Mouse (Mus musculus): Measurements from ENCODE around the gene Slc2a4. TPM values are rescaled to one million over a fixed set of nuclear protein-coding genes. Genes with fewer than 3 reads are reported as not detected.
"Not testable (repeated sequence)": the region's sequence is repeated elsewhere in the genome, so short reads cannot be mapped to it uniquely, and the experiment has no call there.

Gene Slc2a4
- polyA plus RNA-seq, 1 experiment from 2014 or later, result 14.9 TPM

DNA sequence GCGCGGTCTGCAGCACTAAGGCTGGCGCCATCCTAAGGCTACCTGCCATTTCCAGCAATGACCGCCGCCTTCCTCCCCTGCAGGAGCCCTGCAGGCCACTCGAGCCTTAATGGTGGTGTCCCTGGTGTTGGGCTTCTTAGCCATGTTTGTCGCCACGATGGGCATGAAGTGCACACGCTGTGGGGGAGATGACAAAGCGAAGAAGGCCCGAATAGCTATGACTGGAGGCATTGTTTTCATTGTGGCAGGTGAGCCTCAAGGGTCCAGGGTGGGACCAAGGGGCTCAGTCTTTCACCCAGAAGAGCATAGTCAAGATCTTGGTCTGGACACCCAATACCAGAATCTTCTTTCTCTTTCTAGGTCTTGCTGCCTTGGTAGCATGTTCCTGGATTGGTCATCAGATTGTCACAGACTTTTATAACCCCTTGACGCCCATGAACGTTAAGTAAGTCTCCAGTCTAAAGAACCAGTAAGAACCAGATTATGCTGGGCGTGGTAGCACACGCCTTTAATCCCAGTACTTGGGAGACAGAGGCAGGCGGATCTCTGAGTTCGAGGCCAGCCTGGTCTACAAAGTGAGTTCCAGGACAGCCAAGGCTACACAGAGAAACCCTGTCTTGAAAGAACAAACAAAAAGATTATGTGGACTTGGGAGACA, 19.0 kb upstream of the Slc2a4 start:
- Histone ChIP-seq H3K27me3 (replicated peaks) (peaks cover 69% of the 10 kb centered on the region), H3K36me3 (peaks cover 34% of the 10 kb centered on the region), H3K9me3 (replicated peaks) (no peaks in the 10 kb centered on the region), H3K27ac (no peak overlapping the region), H3K4me2 (peak overlapping the region; percentile 74), H3K4me1 (peaks cover 25% of the 10 kb centered on the region), H3K9ac (peak overlapping the region; percentile 39), H3K4me3 (peak overlapping the region; percentile 50)
- 31% methylated on average over 17 of the region's 17 CpGs for WGBS (ENCODE audit: insufficient replicate concordance)
- no peak for ATAC-seq

DNA sequence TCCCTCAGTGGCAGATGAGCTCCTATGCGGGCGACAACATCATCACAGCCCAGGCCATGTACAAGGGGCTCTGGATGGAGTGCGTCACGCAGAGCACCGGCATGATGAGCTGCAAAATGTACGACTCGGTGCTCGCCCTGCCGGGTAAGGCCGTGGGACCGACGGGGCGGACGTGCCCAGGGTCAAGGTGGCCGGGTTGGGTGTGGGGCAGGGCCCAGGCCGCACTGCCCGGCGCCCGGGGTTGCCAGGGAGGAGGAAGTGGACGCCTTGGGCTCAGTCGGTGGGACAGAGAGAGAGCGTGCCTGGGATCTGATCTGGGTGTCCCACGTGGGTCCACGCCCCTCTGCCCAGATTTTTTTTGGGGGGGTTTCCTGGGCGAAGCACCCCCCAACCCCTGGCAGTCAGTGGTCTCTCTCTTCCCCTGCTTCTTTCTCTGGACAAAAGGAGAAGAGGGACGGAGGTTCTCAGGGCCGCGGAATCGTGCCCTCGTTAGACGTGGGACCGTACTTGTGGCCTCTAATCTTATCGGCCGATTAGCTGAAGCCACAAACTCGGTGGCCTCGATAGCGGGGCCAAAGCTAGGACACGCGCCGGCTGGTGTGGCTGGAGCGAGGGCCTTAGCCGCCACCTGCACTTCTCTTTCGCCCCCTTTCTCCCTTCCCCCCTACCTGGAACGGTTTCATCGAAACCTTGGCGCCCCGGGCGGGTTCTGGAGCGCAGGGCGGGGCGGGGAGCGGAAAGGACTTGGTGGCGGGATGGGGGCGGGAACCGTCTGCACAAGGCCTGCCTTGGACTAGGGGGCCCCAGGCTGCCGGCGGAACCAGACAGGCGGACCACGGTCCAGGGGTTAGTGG, 18.2 kb upstream of the Slc2a4 start:
- Histone ChIP-seq H3K27ac (no peak overlapping the region), H3K27me3 (replicated peaks) (peaks cover 77% of the 10 kb centered on the region), H3K9me3 (replicated peaks) (no peaks in the 10 kb centered on the region), H3K4me3 (peak overlapping the region; percentile 50), H3K4me1 (peaks cover 25% of the 10 kb centered on the region), H3K36me3 (peaks cover 26% of the 10 kb centered on the region), H3K9ac (peak overlapping the region; percentile 39), H3K4me2 (peak overlapping the region; percentile 74)
- ATAC-seq, result peak; percentile 47
- 1% methylated on average over 58 of the region's 59 CpGs for WGBS (ENCODE audit: insufficient replicate concordance)

DNA sequence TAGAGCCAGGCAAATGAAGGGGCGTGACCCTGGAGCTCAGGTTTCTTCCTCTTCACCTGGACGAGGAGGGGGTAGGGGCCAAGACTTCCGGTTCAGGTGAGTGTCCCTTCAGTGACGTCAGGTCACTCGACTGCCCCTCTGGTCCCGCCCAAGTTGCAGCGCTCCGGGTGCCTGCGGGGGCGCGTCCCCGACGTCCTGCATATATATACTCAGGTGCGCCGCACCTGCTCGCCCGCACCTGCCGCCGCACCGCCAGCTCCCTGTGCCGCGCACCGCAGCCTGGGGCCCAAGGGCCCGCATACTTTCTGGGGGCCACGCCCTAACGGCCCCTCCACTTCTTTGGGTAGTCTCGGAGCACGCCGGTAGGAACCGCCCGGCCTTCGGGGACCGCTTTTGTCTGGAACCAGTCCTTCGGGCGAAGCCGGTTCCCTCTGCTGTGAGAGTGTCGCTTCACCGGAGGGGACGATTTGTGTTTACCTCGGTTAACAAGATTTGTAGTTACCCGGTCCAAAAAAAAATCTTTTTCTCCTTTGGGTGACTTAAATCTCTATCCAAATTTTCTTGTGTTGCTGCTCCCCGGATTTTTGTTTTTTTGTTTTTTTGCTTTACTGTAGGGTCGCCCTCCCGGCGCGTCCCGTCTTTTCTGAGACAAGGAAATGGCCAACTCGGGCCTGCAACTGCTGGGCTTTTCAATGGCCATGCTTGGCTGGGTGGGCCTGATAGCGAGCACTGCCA, 17.4 kb upstream of the Slc2a4 start:
- H3K4me1 ChIP-seq, result peaks cover 25% of the 10 kb centered on the region
- 3% methylated on average over 48 of the region's 49 CpGs for WGBS (ENCODE audit: insufficient replicate concordance)
- peaks cover 22% of the 10 kb centered on the region for H3K36me3 ChIP-seq
- H3K4me2 ChIP-seq, result peak overlapping the region; percentile 74
- peak overlapping the region; percentile 50 for H3K4me3 ChIP-seq
- no peaks in the 10 kb centered on the region for H3K9me3 ChIP-seq (replicated peaks)
- ATAC-seq, result no peak
- H3K27ac ChIP-seq, result no peak overlapping the region
- H3K9ac ChIP-seq, result no peak overlapping the region
- peaks cover 85% of the 10 kb centered on the region for H3K27me3 ChIP-seq (replicated peaks)

DNA sequence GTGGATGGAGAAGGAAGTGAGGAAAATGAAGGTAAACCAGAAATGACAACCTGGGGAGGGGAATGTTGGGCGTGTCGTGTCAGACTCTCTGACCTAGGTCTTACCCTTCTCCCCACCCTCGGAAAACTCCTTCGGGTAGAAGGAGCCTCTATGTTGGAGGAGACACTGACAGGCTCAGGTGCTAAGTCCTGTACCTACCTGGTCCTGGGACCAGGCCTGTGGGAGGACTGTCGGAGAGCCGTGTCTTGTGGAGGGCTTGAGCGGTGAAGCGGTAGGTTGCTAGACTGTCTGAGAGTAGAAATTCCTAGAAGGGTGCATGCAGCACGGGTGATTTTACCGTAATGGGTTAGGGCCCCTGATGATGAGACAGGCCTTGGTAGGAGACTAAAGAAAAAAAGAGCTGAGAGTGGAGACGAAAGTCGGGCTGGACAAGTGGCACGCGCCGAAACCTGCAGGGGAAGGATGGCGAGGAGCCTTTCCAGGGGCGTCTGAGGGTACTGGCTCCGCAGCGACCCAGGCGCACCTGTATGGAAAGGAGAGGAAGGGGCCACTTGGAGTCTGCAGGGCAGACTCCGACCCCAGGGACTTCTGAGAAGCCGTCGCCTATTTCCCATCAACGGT, 16.8 kb upstream of the Slc2a4 start, which contains the start of gene Cldn7:
Cldn7 (plus strand) TSS at position 130 of the 621 bp plus-strand sequence.
- H3K4me2 ChIP-seq, result peak within 1 kb of the TSS; percentile 49
- H3K36me3 ChIP-seq, result peaks cover 15% of the 10 kb centered on the region
- 11% methylated on average over 24 of the region's 24 CpGs for WGBS (ENCODE audit: insufficient replicate concordance)
- H3K9me3 ChIP-seq (replicated peaks), result no peaks in the 10 kb centered on the region
- peaks cover 88% of the 10 kb centered on the region for H3K27me3 ChIP-seq (replicated peaks)
- no peak within 1 kb of the TSS for H3K27ac ChIP-seq
- H3K4me3 ChIP-seq, result peak within 1 kb of the TSS; percentile 50
- H3K4me1 ChIP-seq, result peaks cover 25% of the 10 kb centered on the region
- no peak within 1 kb of the TSS for H3K9ac ChIP-seq
- ATAC-seq, result no peak

DNA sequence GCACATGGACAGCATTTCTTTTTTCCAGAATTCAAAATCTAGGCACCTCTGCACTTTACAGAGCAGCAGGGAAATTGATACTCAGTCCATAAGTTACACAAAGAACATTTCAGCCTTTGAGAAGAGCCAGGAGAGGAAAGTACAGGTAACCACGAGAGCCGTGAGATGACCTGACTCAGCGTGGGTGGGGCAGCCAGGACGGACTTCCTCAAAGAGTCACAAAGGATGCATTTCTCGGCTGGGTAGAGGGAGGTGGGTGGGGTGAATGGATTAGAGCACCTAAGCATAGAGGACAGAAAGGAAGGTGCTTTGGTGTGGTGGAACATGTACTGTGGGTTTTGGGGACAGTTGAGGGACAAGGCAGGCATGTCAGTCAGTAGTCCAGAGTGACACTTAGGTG, 13.9 kb upstream of the Slc2a4 start:
- H3K4me2 ChIP-seq, result no peak overlapping the region
- H3K9ac ChIP-seq, result no peak overlapping the region
- peaks cover 18% of the 10 kb centered on the region for H3K4me1 ChIP-seq
- H3K27me3 ChIP-seq (replicated peaks), result peaks cover 89% of the 10 kb centered on the region
- H3K36me3 ChIP-seq, result no peaks in the 10 kb centered on the region
- H3K27ac ChIP-seq, result no peak overlapping the region
- H3K9me3 ChIP-seq (replicated peaks), result no peaks in the 10 kb centered on the region
- no peak overlapping the region for H3K4me3 ChIP-seq
- ATAC-seq, result no peak
- 13% methylated on average over 5 of the region's 5 CpGs for WGBS (ENCODE audit: insufficient replicate concordance)

DNA sequence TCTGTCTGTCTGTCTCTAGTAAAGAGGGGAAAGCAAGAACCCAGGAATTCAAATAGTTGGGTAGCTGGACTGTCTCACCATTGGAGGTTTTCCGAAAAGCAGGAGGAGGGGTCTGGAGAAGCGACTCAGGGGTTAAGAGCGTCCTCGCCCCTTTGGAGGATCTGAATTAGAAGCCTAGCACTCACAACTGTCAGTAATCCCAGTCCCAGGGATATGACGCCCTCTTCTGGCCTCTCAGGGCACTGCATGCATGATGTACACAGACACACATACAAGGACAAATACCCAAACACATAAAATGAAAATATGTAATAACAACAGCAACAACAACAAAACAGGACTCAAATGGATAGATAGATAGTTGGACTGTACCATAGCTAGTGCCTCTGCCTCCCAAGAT, 12.6 kb upstream of the Slc2a4 start:
- ATAC-seq, result no peak
- no peak overlapping the region for H3K27ac ChIP-seq
- no peak overlapping the region for H3K4me3 ChIP-seq
- H3K4me1 ChIP-seq, result peaks cover 6% of the 10 kb centered on the region
- peaks cover 83% of the 10 kb centered on the region for H3K27me3 ChIP-seq (replicated peaks)
- no peaks in the 10 kb centered on the region for H3K36me3 ChIP-seq
- no peak overlapping the region for H3K9ac ChIP-seq
- H3K9me3 ChIP-seq (replicated peaks), result no peaks in the 10 kb centered on the region
- no peak overlapping the region for H3K4me2 ChIP-seq
- 31% methylated on average over 5 of the region's 5 CpGs for WGBS (ENCODE audit: insufficient replicate concordance)

DNA sequence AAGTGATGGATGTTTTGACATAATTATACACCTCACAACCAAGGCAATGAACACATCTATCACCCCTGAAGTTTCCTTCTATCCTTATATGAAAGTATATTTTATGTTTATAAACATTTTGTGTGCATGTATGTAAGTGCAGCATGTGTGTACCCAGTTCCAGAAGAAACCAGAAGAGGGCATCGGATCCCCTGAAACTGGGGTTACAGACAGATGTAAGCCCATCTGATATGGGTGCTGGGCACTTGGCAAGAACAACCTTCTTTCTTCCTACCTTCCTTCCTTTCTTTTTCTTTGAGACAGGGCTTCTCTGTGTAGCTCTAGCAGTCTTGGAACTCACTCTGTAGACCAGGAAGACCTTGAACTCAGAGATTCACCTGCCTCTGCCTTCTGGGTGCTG, 8.2 kb upstream of the Slc2a4 start:
- 77% methylated on average over 1 of the region's 1 CpGs for WGBS (ENCODE audit: insufficient replicate concordance)
- H3K27ac ChIP-seq, result no peak overlapping the region
- no peak for ATAC-seq
- H3K9me3 ChIP-seq (replicated peaks), result no peaks in the 10 kb centered on the region
- H3K4me1 ChIP-seq, result peaks cover 11% of the 10 kb centered on the region
- H3K27me3 ChIP-seq (replicated peaks), result peaks cover 72% of the 10 kb centered on the region
- no peak overlapping the region for H3K4me3 ChIP-seq
- H3K9ac ChIP-seq, result no peak overlapping the region
- H3K4me2 ChIP-seq, result no peak overlapping the region
- no peaks in the 10 kb centered on the region for H3K36me3 ChIP-seq

DNA sequence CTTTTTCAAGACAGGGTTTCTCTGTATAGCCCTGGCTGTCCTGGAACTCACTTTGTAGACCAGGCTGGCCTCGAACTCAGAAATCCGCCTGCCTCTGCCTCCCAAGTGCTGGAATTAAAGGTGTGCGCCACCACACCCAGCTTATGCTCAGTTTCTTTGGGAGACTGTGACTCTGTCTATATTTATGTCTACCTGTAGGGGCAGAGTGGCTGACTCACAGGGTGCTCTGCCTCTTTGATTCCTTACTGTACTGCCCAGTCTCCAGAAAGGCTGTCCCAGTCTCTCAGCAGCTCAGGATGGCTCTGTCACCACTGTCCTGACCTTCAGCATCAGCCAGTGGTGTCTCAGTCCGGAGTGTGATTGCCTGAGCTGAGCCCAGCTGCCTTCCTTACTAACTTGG, 7.6 kb upstream of the Slc2a4 start:
- WGBS (ENCODE audit: insufficient replicate concordance), result 55% methylated on average over 4 of the region's 4 CpGs
- not testable (repeated sequence) for H3K27ac ChIP-seq; ATAC-seq; H3K9ac ChIP-seq; H3K9me3 ChIP-seq (replicated peaks); H3K4me3 ChIP-seq; H3K4me2 ChIP-seq; H3K36me3 ChIP-seq
- Histone ChIP-seq H3K4me1 (peaks cover 11% of the 10 kb centered on the region), H3K27me3 (replicated peaks) (peaks cover 72% of the 10 kb centered on the region)

DNA sequence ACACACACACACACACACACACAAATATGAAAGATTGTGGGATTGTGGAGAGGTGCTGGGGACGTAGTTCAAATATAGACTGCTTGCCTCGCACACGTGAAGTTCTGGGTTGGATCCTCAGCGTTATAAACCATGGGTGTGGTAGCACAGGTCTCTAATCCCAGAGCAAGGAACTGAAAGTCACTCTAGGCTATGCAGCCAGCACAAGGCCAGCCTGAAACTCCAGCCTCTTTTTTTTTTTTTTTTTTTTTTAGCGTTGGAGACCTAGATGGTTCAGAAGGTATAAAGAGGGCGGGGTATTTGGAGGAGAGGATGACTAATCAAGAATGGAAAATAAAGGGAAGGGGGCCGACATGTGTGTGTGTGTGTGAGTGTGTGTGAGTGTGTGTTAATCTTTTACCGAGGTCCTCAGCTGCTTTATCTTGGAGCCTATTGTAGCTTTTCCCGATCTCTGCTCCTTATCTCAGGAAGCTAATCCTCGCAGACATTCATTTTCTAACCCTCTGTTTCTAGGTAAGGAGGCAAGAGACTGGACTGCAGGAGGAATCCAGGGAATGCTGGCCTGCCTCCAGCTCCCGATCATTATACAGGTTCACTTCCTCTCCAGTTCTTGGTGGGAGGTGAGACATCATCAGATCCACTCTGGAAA, 5.4 kb upstream of the Slc2a4 start:
- WGBS (ENCODE audit: insufficient replicate concordance), result 37% methylated on average over 11 of the region's 11 CpGs
- no peak for ATAC-seq
- H3K27me3 ChIP-seq (replicated peaks), result peaks cover 65% of the 10 kb centered on the region
- H3K4me1 ChIP-seq, result peaks cover 21% of the 10 kb centered on the region
- H3K9me3 ChIP-seq (replicated peaks), result no peaks in the 10 kb centered on the region
- no peak overlapping the region for H3K4me2 ChIP-seq
- no peak overlapping the region for H3K4me3 ChIP-seq
- no peak overlapping the region; the same call in 1 of the 2 replicates for H3K9ac ChIP-seq
- no peaks in the 10 kb centered on the region for H3K36me3 ChIP-seq
- H3K27ac ChIP-seq, result no peak overlapping the region

DNA sequence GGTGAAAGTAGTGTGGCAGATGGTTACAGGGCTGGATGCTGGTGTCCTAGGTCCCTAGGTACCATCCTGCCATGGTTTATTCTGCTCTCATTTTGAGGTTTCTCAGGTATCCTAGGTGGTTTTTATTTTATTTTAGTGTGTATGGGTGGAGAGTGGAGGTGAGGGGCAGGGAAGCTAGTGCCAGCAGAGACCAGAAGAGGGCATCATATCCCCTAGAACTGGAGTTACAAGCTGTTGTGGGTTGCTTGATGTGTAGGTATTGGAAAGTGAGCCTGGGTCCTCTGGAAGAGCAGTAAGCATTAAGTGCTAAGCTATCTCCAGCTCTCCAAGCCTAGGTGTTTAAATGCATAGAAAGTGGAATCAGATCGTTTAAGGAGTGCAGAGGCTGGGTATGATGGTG, 4.3 kb upstream of the Slc2a4 start:
- Histone ChIP-seq H3K9me3 (replicated peaks) (no peaks in the 10 kb centered on the region), H3K4me2 (no peak overlapping the region), H3K4me3 (no peak overlapping the region), H3K36me3 (no peaks in the 10 kb centered on the region), H3K9ac (no peak overlapping the region; the same call in 1 of the 2 replicates), H3K27me3 (replicated peaks) (peaks cover 62% of the 10 kb centered on the region), H3K27ac (no peak overlapping the region), H3K4me1 (peaks cover 30% of the 10 kb centered on the region)
- WGBS (ENCODE audit: insufficient replicate concordance), result 35% methylated on average over 1 of the region's 1 CpGs
- no peak for ATAC-seq

DNA sequence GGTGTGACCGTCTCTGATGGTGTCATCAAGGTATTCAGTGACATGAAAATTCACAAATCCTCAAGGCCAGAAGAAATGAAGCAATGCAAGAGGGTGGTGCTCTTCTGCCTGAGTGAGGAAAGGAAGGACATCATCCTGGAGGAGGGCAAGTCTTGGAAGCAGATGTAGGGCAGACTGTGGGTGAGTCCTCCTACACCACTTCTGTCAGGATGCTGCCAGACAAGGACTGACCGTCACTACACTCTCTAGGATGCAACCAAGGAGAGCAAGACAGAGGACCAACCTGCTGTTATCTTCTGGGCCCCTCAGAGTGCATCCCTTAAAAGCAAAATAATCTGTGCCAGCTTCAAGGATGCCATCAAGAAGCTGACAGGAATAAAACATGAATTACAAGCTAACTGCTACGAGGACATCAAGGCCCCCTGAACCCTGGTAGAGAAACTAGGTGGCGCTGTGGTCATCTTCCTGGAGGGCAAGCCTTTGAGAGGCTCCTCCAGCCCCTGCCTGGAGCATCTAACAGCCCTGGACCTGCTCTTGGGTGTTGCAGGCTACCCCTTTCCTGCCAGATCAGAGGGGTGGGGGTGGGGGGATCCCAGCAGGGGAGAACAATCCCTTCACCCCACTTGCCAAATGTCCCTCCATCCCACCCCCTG, 2.9 kb upstream of the Slc2a4 start:
- no peak overlapping the region for H3K27ac ChIP-seq
- 32% methylated on average over 4 of the region's 4 CpGs for WGBS (ENCODE audit: insufficient replicate concordance)
- no peak overlapping the region for H3K4me3 ChIP-seq
- 0 out of 2 replicates have a peak, but pooled peaks cover 3% of the 10 kb centered on the region for H3K36me3 ChIP-seq
- no peak for ATAC-seq
- H3K9me3 ChIP-seq (replicated peaks), result no peaks in the 10 kb centered on the region
- peaks cover 58% of the 10 kb centered on the region for H3K27me3 ChIP-seq (replicated peaks)
- peaks cover 43% of the 10 kb centered on the region for H3K4me1 ChIP-seq
- H3K4me2 ChIP-seq, result no peak overlapping the region
- no peak overlapping the region for H3K9ac ChIP-seq
